Mouse (Mus musculus): Measurements from ENCODE around the gene Tnpo1.

GRCm38 (mm10) chr13:98966583-98966982 is 40.4 kb upstream of the Tnpo1 start:
- no peak for TF ChIP-seq CTCF (conservative IDR thresholded peaks at IDR 0.05; ENCODE audit: low read length)
- no peak for TF ChIP-seq NANOG (IDR thresholded peaks at IDR 0.05; ENCODE audit: borderline replicate concordance, low read length)
